Mouse (Mus musculus) kidney, postnatal 0 days (tissue): ENCODE measurements at regions not wholly inside any gene's neighbourhood (a gene's known extent, or its start where the extent isn't known, plus 50 kb on each side); places are given as distances from the start of the nearest gene placed in this dataset.

Experiments used
- ATAC-seq: fragments of 200-750 bp; cut with Nextera tagmentation; replicated peaks from 2 replicates; pipeline ENCODE4 v1.8.0; 2017; ENCODE audit warnings: low read depth, moderate number of reproducible peaks, moderate TSS enrichment, moderate library complexity; ENCODE audit not compliant: low FRiP score
- DNase-seq: peaks from one replicate; pipeline ENCODE4 v3.0.0-alpha.2; 2016; ENCODE audit warnings: low spot score
- H3K27ac ChIP-seq: fragments of 300-500 bp; sonication (generic); 2 replicates; pipeline ENCODE4 v1.5.1; 2014; ENCODE audit warnings: mild to moderate bottlenecking
- H3K27me3 ChIP-seq: fragments of 300-500 bp; sonication (generic); 2 replicates; pipeline ENCODE4 v1.6.1; 2014; ENCODE audit warnings: low read length, mixed read lengths; ENCODE audit not compliant: insufficient read depth
- H3K36me3 ChIP-seq: fragments of 300-500 bp; sonication (generic); 2 replicates; pipeline ENCODE4 v1.6.1; 2014; ENCODE audit warnings: low read length, mixed read lengths; ENCODE audit not compliant: insufficient read depth
- H3K4me1 ChIP-seq: fragments of 300-500 bp; sonication (generic); replicated peaks from 2 replicates; pipeline ENCODE4 v1.6.1; 2014; ENCODE audit warnings: antibody characterized with exemption, low read length, mixed read lengths; ENCODE audit not compliant: insufficient read depth
- H3K4me2 ChIP-seq: fragments of 300-500 bp; sonication (generic); 2 replicates; pipeline ENCODE4 v1.6.1; 2014; ENCODE audit warnings: mild to moderate bottlenecking, low read length, moderate library complexity, mixed read lengths
- H3K4me3 ChIP-seq: fragments of 300-500 bp; sonication (generic); replicated peaks from 2 replicates; pipeline ENCODE4 v1.5.1; 2014; ENCODE audit warnings: low read depth, low read length
- H3K9ac ChIP-seq: fragments of 300-500 bp; sonication (generic); 2 replicates; pipeline ENCODE4 v1.6.1; 2014; ENCODE audit warnings: low read depth, low read length
- H3K9me3 ChIP-seq: fragments of 300-500 bp; sonication (generic); replicated peaks from 2 replicates; pipeline ENCODE4 v1.6.1; 2016; ENCODE audit warnings: low read length, inconsistent platforms, mixed read lengths
- CTCF ChIP-seq: IDR thresholded peaks from 2 replicates; pipeline ENCODE4 v1.5.1; 2016; ENCODE audit warnings: antibody characterized with exemption, low read depth, mild to moderate bottlenecking, moderate library complexity
- WGBS: fragments of 180-500 bp; shearing (Covaris S2); extraction: QIAGEN DNeasy Blood & Tissue Kit; methylation state at CpG from one replicate; pipeline ENCODE4 v1.1.7; 2014; 5-methylcytosine and 5-hydroxymethylcytosine counted together

DNA sequence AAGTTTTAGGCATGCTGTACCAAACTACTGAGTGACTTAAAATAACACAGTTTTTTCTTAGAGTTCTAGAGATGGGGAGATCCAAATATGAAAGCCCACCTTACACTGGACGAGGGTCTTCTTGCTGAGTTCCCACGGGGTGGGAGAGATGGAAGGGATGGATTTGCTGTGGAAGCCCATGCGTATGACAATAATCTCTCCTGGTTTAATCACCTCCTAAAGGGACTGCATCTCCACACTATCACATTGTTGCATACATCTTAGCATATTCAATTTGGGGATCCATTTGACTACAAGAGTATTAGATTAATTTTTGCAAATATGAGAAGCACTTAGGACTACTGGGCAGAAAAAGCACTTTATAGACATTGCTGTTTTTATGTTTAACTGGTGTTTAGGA, 107.1 kb downstream of the Fzd1 start:
- no peak overlapping the region for H3K4me2 ChIP-seq
- H3K9ac ChIP-seq, result no peak overlapping the region
- H3K4me3 ChIP-seq, result no peak overlapping the region
- ATAC-seq (no peak), DNase-seq (no peak)
- TF ChIP-seq CTCF, result no peak
- no peaks in the 10 kb centered on the region for H3K27me3 ChIP-seq
- no peaks in the 10 kb centered on the region for H3K36me3 ChIP-seq
- H3K9me3 ChIP-seq, result no peaks in the 10 kb centered on the region
- H3K4me1 ChIP-seq, result no peaks in the 10 kb centered on the region
- WGBS, result 83% methylated on average over 3 of the region's 3 CpGs
- no peak overlapping the region for H3K27ac ChIP-seq

DNA sequence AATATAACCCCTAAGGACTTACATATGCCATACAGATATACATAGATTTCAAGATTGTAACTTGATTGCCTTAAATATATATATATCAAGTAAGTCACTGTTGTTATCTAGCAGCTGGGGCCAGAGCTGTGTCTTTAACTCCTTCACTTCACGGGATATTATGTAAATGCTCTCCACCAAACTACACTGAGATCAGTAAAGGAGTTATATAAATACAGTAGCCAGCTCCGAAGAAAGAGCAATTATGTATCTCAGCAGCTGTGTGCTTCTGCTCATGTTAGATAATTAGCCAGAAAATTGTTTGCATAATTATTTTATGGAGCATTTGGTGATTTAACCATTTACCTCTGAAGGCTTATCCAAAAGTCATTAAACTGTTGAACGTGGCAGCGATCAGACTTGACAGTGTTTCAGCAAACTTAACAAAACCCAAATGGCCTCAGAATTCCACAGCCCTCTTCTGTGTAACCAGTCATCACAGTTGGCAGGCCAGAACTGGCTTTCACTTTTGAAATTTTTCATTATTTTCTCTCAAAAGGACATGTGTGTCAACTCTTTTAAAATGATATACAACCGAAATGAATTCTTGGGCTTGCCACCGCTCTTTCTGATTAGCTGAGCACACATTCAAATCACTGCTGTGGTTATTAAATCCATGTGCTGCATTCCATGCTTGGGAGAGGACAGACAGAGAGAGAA, 107.8 kb downstream of the Fzd1 start:
- TF ChIP-seq CTCF, result no peak
- Histone ChIP-seq H3K36me3 (no peaks in the 10 kb centered on the region), H3K4me3 (no peak overlapping the region), H3K9ac (no peak overlapping the region), H3K27ac (no peak overlapping the region), H3K9me3 (no peaks in the 10 kb centered on the region), H3K4me1 (no peaks in the 10 kb centered on the region), H3K4me2 (no peak overlapping the region), H3K27me3 (no peaks in the 10 kb centered on the region)
- peak; percentile 65 for DNase-seq
- no peak for ATAC-seq
- WGBS, result 54% methylated on average over 6 of the region's 6 CpGs

DNA sequence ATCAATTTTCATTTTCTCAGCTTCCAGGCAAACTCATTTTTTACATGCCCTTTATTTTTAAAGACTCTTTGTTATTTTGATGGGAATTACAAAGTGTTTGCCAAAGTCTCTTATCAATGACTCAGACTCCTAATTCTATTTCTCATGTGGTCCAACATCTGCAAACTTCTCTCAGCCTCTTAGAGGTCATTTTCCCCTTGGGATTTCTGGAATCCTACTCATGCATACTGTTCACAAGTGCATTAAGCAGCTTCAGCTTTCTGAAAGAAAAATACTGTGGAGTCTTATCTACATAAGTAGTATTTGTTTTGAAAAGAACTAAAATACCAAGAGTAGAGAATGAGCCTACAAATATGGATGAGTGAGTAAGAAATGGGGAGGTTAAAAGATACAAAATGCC, 116.8 kb downstream of the Fzd1 start:
- no peak for ATAC-seq
- Histone ChIP-seq H3K9me3 (no peaks in the 10 kb centered on the region), H3K4me1 (no peaks in the 10 kb centered on the region)

DNA sequence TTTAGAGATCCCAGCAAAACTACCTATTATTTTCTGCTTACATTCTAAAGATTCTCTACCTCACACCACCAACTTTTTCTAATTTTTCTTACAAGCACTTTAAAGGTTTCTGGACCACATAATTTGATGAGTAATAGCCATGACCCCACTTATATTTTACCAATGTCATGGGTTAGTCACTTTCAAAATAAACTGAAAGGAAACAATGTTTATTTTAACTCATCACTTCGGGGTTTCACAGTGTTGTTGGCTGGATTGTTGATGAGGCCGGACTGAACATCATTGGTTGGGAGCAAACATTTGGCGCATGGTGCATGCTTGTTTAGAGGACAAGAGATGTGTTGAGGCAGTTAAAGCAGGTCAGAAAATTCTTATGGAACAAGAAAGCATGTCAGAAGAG, 124.1 kb downstream of the Fzd1 start:
- no peak overlapping the region for H3K27ac ChIP-seq
- H3K9me3 ChIP-seq, result no peaks in the 10 kb centered on the region
- H3K4me3 ChIP-seq, result no peak overlapping the region
- no peak for TF ChIP-seq CTCF
- DNase-seq (no peak), ATAC-seq (no peak)
- no peaks in the 10 kb centered on the region for H3K36me3 ChIP-seq
- 47% methylated on average over 3 of the region's 3 CpGs for WGBS
- no peak overlapping the region for H3K9ac ChIP-seq
- no peaks in the 10 kb centered on the region for H3K4me1 ChIP-seq
- no peaks in the 10 kb centered on the region for H3K27me3 ChIP-seq
- no peak overlapping the region for H3K4me2 ChIP-seq

More for the DNA sequence above, 116.8 kb downstream of the Fzd1 start:
- peak; percentile 37 for DNase-seq
- H3K27ac ChIP-seq, result no peak overlapping the region
- no peaks in the 10 kb centered on the region for H3K36me3 ChIP-seq
- no peak overlapping the region for H3K9ac ChIP-seq
- H3K4me3 ChIP-seq, result no peak overlapping the region
- no peaks in the 10 kb centered on the region for H3K27me3 ChIP-seq
- no peak overlapping the region for H3K4me2 ChIP-seq
- no peak for TF ChIP-seq CTCF

DNA sequence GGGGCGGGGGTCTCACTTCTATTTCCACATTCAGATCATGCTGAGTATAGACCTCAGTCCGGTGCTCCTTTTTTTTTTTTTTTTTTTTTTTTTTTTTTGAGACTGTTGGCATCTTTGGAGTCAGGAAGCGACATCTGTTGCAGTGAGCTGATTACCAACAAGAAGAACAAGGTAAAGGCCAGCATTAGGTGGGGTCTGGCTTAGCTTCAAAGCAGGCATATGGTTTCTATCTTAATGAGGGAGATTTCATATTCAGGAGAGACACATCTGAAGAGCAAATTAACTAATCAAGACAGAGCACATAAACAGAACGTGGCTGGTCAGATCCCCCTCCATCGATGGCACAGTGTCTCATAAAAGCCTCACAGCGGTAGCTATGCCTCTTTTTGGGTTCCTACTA, 132.6 kb downstream of the Fzd1 start:
- Histone ChIP-seq H3K4me2 (no peak overlapping the region), H3K4me1 (no peaks in the 10 kb centered on the region), H3K27me3 (no peaks in the 10 kb centered on the region), H3K9me3 (no peaks in the 10 kb centered on the region), H3K4me3 (no peak overlapping the region), H3K9ac (no peak overlapping the region), H3K36me3 (no peaks in the 10 kb centered on the region), H3K27ac (no peak overlapping the region)
- DNase-seq (no peak), ATAC-seq (no peak)
- TF ChIP-seq CTCF, result no peak
- WGBS, result 86% methylated on average over 6 of the region's 6 CpGs

DNA sequence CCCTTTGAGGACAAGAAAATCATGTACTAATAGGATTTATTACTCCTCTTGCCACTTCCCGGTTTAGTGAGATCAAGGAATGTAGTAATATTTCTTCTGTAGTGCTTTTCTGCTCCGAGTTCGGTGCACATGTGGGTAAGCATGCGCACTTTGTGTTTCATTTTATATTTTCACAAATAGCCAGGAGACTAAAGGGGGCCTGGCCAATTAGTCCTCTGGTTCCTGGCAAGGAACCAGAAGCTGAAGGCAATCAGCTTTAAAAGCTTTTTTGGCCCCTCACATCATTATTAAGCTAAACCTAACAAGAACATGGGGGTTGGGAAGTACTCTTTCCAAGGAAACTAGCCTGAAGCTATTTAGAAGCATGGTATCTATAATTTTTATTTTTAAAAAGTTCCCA, 134.2 kb downstream of the Fzd1 start:
- WGBS, result 16% methylated on average over 4 of the region's 4 CpGs
- no peak for ATAC-seq
- Histone ChIP-seq H3K4me1 (no peaks in the 10 kb centered on the region), H3K27ac (no peak overlapping the region), H3K9ac (no peak overlapping the region), H3K4me3 (no peak overlapping the region), H3K36me3 (no peaks in the 10 kb centered on the region), H3K4me2 (no peak overlapping the region), H3K9me3 (no peaks in the 10 kb centered on the region), H3K27me3 (no peaks in the 10 kb centered on the region)
- TF ChIP-seq CTCF, result no peak
- peak; percentile 33 for DNase-seq
